14 mouse cellular contexts compared by ENCODE assay signal in genomic region chr17:46273803-46274236, GRCm38 (mm10). TPM values are rescaled to one million over a fixed set of nuclear protein-coding genes. Genes with fewer than 3 reads are reported as not detected.
A peak's percentile ranks its signal among the peaks of the same experiment; 100 is the strongest.
DNase-seq lines count a peak whose midpoint lies in the region; ATAC-seq and TF ChIP-seq lines count a peak whose summit lies in the region.
"Had no signal": no experiment of that assay in that cellular context is flagged by ENCODE, and none has a peak within 500 bp of the region (broad histone marks: within the 10 kb centered on the region; RNA-seq: fewer than 3 reads in every experiment).

No protein-coding gene starts in this region.

- no peak for TF ChIP-seq EP300 in stomach, postnatal 0 days (optimal IDR thresholded peaks at IDR 0.05)

- WGBS in embryonic facial prominence, embryonic 15.5 days: 4% methylated on average over 1 of the region's 1 CpGs
- WGBS in stomach, postnatal 0 days: 25% methylated on average over 1 of the region's 1 CpGs

- H3K9me3 ChIP-seq in embryonic facial prominence, embryonic 15.5 days (replicated peaks): no peaks in the 10 kb centered on the region
- H3K9me3 ChIP-seq in stomach, postnatal 0 days (ENCODE audit: control insufficient read depth, low read length): no peaks in the 10 kb centered on the region
- H3K9me3 ChIP-seq: forebrain, embryonic 12.5 days; megakaryocyte, embryonic 14.5 days had no signal

- ATAC-seq in embryonic facial prominence, embryonic 15.5 days (ENCODE audit: insufficient number of reproducible peaks, low FRiP score, low TSS enrichment, low read depth): peak; percentile 72
- ATAC-seq in stomach, postnatal 0 days (ENCODE audit: low FRiP score, low TSS enrichment): no peak; the same call in 1 of the 2 replicates
- ATAC-seq: liver, postnatal 0 days had no signal

- no peaks in the 10 kb centered on the region for H3K27me3 ChIP-seq in embryonic facial prominence, embryonic 15.5 days
- no peaks in the 10 kb centered on the region for H3K27me3 ChIP-seq in stomach, postnatal 0 days (ENCODE audit: control insufficient read depth, insufficient read depth, low read length)
- H3K27me3 ChIP-seq: forebrain, embryonic 12.5 days; megakaryocyte, embryonic 14.5 days had no signal

- peak overlapping the region; percentile 86 for H3K27ac ChIP-seq in embryonic facial prominence, embryonic 15.5 days (replicated peaks)
- peak overlapping the region; percentile 58 for H3K27ac ChIP-seq in stomach, postnatal 0 days (replicated peaks)
- H3K27ac ChIP-seq: forebrain, embryonic 12.5 days had no signal

- TF ChIP-seq CTCF in stomach, postnatal 0 days (IDR thresholded peaks at IDR 0.05; ENCODE audit: low read depth): no peak

- 0 out of 2 replicates have a peak overlapping the region, but pooled peaks have one; percentile 8 for H3K4me2 ChIP-seq in embryonic facial prominence, embryonic 15.5 days (replicated peaks)
- H3K4me2 ChIP-seq in stomach, postnatal 0 days (replicated peaks; ENCODE audit: low read depth): no peak overlapping the region
- H3K4me2 ChIP-seq: forebrain, embryonic 12.5 days had no signal

- 0 out of 2 replicates have a peak overlapping the region, but pooled peaks have one; percentile 0 for H3K9ac ChIP-seq in embryonic facial prominence, embryonic 15.5 days
- H3K9ac ChIP-seq in stomach, postnatal 0 days (ENCODE audit: low read length): no peak overlapping the region
- H3K9ac ChIP-seq: liver, postnatal 0 days had no signal

- DNase-seq in heart, adult 11 months: peak; percentile 77
- DNase-seq in heart, adult 9 months (ENCODE audit: low spot score in 2 of 2): no peak
- DNase-seq in right cerebral cortex, postnatal 25 days: peak; percentile 41
- DNase-seq in right cerebral cortex, postnatal 4 days: no peak
- no peak for DNase-seq in stomach, postnatal 0 days (ENCODE audit: low spot score)
- DNase-seq in thymus, postnatal 10 days (ENCODE audit: low spot score in 2 of 2): no peak
- no peak for DNase-seq in T-cell, adult 2 months (ENCODE audit: low spot score)
- DNase-seq: adrenal gland, adult 2 months; cerebellum, adult 2 months; liver, postnatal 0 days; right cerebral cortex, adult 18-20 months had no signal

- no peak overlapping the region for H3K4me3 ChIP-seq in embryonic facial prominence, embryonic 15.5 days (replicated peaks)
- H3K4me3 ChIP-seq in stomach, postnatal 0 days (ENCODE audit: low read depth, low read length): no peak overlapping the region
- H3K4me3 ChIP-seq: forebrain, embryonic 12.5 days; megakaryocyte, embryonic 14.5 days had no signal

- peaks cover 85% of the 10 kb centered on the region for H3K4me1 ChIP-seq in embryonic facial prominence, embryonic 15.5 days
- H3K4me1 ChIP-seq in stomach, postnatal 0 days (replicated peaks; ENCODE audit: control insufficient read depth, insufficient read depth): no peaks in the 10 kb centered on the region
- H3K4me1 ChIP-seq: forebrain, embryonic 12.5 days had no signal

- H3K36me3 ChIP-seq in embryonic facial prominence, embryonic 15.5 days: peaks cover 35% of the 10 kb centered on the region
- peaks cover 7% of the 10 kb centered on the region for H3K36me3 ChIP-seq in stomach, postnatal 0 days (ENCODE audit: control insufficient read depth, insufficient read depth, low read length)

RNA-seq across cellular contexts. Expression of gene Tjap1, which starts 9.0 kb away (rescaled TPM):
- polyA plus RNA-seq in embryonic facial prominence, embryonic 15.5 days (2015; fragmentation: Nextera tagmentation; extraction: Ambion mirVana): 56.0 and 64.0 TPM in 2 replicates
- polyA plus RNA-seq in stomach, postnatal 0 days (2015; fragmentation: Nextera tagmentation; extraction: Ambion mirVana): 13.5 and 17.7 TPM in 2 replicates

RNA-seq across cellular contexts. Expression of gene Lrrc73, which starts 20.5 kb away (rescaled TPM):
- polyA plus RNA-seq in embryonic facial prominence, embryonic 15.5 days (2015; fragmentation: Nextera tagmentation; extraction: Ambion mirVana): 2.3 and 3.7 TPM in 2 replicates
- 0.73 and 0.79 TPM in 2 replicates for polyA plus RNA-seq in stomach, postnatal 0 days (2015; fragmentation: Nextera tagmentation; extraction: Ambion mirVana)
- polyA plus RNA-seq: liver, postnatal 0 days had no signal

RNA-seq across cellular contexts. Expression of gene Dlk2, which starts 23.4 kb away (rescaled TPM):
- polyA plus RNA-seq in embryonic facial prominence, embryonic 15.5 days (2015; fragmentation: Nextera tagmentation; extraction: Ambion mirVana): 16.6 and 16.8 TPM in 2 replicates
- 8.9 and 10.8 TPM in 2 replicates for polyA plus RNA-seq in stomach, postnatal 0 days (2015; fragmentation: Nextera tagmentation; extraction: Ambion mirVana)
- polyA plus RNA-seq: liver, postnatal 0 days had no signal

RNA-seq across cellular contexts. Expression of gene Yipf3, which starts 25.9 kb away (rescaled TPM):
- 141 and 147 TPM in 2 replicates for polyA plus RNA-seq in embryonic facial prominence, embryonic 15.5 days (2015; fragmentation: Nextera tagmentation; extraction: Ambion mirVana)
- 119 and 125 TPM in 2 replicates for polyA plus RNA-seq in stomach, postnatal 0 days (2015; fragmentation: Nextera tagmentation; extraction: Ambion mirVana)

RNA-seq across cellular contexts. Expression of gene Polr1c, which starts 26.0 kb away (rescaled TPM):
- 81.3 and 83.1 TPM in 2 replicates for polyA plus RNA-seq in embryonic facial prominence, embryonic 15.5 days (2015; fragmentation: Nextera tagmentation; extraction: Ambion mirVana)
- 47.7 and 48.0 TPM in 2 replicates for polyA plus RNA-seq in stomach, postnatal 0 days (2015; fragmentation: Nextera tagmentation; extraction: Ambion mirVana)

Comparison
In these comparisons a context has a peak if more than half of its experiments do, and no peak if none do; other contexts are left out.
1. DNase-seq: peak in heart, adult 11 months (single experiment) and right cerebral cortex, postnatal 25 days (single experiment); none in heart, adult 9 months (0 of 2), right cerebral cortex, postnatal 4 days (single experiment), stomach, postnatal 0 days (single experiment), thymus, postnatal 10 days (0 of 2) and T-cell, adult 2 months (single experiment).